Mouse (Mus musculus) left cerebral cortex, adult 8-10 months (tissue): ENCODE measurements at regions not wholly inside any gene's neighbourhood (a gene's known extent, or its start where the extent isn't known, plus 50 kb on each side); places are given as distances from the start of the nearest gene placed in this dataset.
A peak's percentile ranks its signal among the peaks of the same experiment; 100 is the strongest.

ENCODE experiments used
- DNase-seq, 2 experiments: peaks; one replicate each; pipeline ENCODE4 v3.0.0; 2022; ENCODE audit warnings: low spot score in 2 of 2

- no peak for DNase-seq
Observed at GRCm38 (mm10) chr8:101366722-101367121, 1418.7 kb downstream of the Cdh11 start.

- DNase-seq, result no peak
Observed at GRCm38 (mm10) chr8:101350848-101351247, 1434.6 kb downstream of the Cdh11 start.

- no peak for DNase-seq
Observed at GRCm38 (mm10) chr8:101349736-101350135, 1435.7 kb downstream of the Cdh11 start.

GRCm38 (mm10) chr8:101329290-101329689 is 1456.2 kb downstream of the Cdh11 start:
- DNase-seq, result no peak

GRCm38 (mm10) chr8:101328780-101329179 is 1456.7 kb downstream of the Cdh11 start:
- DNase-seq, result no peak

- DNase-seq, result no peak
Observed at GRCm38 (mm10) chr8:101298571-101298970, 1486.9 kb downstream of the Cdh11 start.

GRCm38 (mm10) chr8:101290031-101290430 is 1495.4 kb downstream of the Cdh11 start:
- no peak for DNase-seq

- no peak for DNase-seq
Observed at GRCm38 (mm10) chr8:101242632-101243031, 1542.8 kb downstream of the Cdh11 start.

- peak in 1 of 2 experiments; percentile 13 for DNase-seq
Observed at GRCm38 (mm10) chr8:101241854-101242253, 1543.6 kb downstream of the Cdh11 start.

- no peak for DNase-seq
Observed at GRCm38 (mm10) chr8:101197986-101198385, 1587.5 kb downstream of the Cdh11 start.

- DNase-seq, result no peak
Observed at GRCm38 (mm10) chr8:101196740-101197139, 1588.7 kb downstream of the Cdh11 start.

GRCm38 (mm10) chr8:101188566-101188965 is 1596.9 kb downstream of the Cdh11 start:
- no peak for DNase-seq

- no peak for DNase-seq
Observed at GRCm38 (mm10) chr8:101154923-101155322, 1630.5 kb downstream of the Cdh11 start.
